Mouse (Mus musculus) B cell, adult 62 days (primary cell): ENCODE results near the gene Zswim1. TPM values are rescaled to one million over a fixed set of nuclear protein-coding genes. Genes with fewer than 3 reads are reported as not detected.

Experiments
- total RNA-seq: library from RNA; stranded (reverse); gene quantifications from 4 replicates; pipeline ENCODE4 v1.2.4, GENCODE M21; 2023

Gene Zswim1
- 8.4 to 9.0 TPM (median 8.5 TPM) in 4 replicates for total RNA-seq

DNA sequence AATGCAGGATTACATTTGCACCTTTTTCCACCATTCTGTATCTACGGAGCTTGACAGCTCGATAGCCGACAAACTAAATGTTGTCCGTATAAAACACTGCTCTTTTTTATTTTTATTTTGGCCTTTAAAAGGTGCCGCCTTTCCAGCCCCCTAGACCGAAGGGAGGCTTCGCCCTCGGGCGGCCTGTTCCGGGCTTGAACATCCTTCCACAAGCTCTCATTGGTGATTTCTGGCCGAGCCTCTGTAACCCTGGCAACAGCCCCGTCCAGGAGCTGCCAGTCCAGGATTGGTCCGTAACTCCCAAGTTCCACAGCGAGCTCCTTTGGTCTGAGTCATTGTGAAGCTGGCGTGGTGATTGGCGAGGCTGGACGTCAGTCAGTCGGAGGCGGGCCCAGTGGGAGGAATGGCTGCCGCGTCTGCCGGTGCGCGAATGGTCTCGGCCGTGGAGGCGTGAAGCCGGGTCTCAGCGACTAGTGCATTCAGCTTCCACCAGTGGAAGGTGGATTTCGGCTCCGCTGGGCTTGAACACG, at the start of gene Zswim1:
Zswim1 (plus strand) TSS at position 51 of the 530 bp plus-strand sequence.

DNA sequence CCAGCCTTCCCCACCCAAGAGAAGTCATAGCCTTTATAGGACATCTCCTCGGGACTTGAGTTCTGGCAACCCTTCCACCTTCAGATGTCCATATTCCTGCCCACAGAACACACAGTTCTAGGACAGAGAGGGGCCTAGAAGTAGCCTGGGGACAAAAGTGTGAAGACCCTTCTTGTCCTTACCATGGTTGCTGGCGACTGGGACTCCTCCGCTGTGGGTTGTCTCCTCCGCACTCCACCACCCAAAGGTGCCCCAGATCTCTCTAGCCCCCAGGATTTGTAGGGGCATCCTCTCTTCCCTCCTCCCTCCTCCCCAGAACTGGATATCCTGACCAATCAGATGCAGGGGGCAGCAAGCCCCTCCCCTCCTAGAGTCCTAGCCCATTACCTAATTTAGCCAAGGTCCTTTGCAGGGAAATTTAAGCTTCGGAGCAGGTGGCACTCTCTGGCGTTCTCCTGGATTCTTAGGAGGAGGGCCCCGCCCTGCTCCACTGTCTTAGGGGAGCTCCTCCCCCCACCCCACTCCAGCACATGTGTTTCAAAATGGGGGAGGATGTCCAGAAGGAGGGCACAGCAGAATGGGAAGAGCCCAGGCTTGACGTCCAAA, 42.9 kb upstream of the Zswim1 start, which contains the start of gene Tnnc2:
Tnnc2 (minus strand) TSS at position 487 of the 606 bp plus-strand sequence.

DNA sequence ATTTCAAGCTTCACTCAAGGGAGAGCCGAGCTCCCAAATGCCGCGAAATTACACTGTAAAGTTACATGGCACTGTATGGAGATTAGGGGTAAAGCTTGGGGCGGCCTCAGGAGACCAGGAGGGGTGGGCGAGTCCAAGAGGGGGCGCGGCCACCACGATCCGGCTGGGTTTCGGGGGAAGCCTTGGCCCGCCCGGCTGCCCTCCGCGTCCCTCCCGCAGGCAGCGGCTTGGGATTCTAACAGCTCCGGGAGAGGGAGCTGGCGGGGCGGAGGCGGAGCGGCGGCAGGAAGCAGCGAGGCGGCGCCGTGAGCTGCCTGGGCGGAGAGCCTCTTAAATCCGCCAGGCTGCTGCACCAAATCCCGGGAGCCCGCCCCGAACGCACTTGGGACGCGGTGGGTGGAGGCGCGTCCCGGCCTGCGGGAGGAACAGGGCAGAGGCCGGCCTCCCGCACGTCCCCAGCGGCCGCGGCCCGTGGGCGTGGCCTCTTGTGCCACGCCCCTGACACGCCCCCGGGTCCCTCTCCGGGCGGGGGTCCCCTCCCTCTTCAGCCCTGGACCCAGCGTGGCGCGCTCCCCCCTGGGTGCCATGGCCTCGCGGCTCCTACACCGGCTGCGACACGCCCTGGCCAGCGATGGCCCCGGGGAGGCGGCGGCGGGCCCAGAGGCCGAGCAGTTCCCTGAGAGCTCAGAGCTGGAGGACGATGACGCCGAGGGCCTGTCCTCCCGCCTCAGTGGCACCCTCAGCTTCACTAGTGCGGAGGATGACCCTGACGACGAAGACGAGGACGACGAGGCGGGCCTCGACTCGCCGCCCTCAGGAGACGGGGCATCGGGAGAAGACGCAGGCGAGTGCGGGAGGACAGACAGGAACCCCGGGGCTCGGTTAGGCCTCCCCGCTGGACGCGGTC, 36.8 kb upstream of the Zswim1 start, which contains the start of gene Snx21:
Snx21 (plus strand) TSS at position 343 of the 907 bp plus-strand sequence.

DNA sequence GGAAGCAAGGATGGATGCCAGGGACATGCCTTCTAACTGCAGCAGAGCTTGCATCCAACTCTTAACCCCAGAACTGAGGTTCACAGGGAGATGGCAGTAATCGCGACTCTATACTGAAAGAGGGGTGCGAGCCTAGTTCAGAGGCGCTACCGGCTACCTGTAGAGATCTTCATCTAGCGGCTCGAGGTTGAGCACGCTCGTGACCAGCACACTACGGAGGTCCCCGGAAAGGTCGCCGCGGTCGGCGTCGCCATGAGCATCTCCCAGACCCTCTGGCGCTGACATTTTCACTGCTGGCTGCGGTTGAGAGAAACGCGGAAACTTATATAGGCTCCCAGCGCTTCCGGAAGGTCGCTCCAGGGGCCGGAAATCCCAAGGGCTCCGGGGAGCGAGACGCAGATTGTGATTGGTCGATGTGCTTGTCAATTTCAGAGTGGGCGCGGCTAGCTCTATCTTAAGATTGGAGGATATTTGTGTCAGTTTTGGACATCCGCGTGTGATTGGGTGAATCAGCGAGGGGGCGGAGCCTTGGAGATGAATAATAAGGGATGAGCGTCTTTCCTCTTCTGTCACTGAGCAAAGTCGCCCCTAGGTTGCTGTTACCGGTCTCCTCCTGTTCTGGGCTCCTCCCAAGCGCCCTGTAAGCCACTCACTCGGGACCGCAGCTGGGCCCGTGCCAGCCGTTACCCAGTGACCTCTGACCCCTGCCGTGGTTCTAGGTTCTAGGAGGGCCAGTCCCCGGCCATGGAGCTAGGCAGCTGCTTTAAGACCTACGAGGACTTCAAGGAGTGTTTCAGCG, 17.8 kb upstream of the Zswim1 start, which contains the start of the genes Acot8 and Zswim3:
Acot8 (minus strand) TSS at position 350 of the 799 bp plus-strand sequence.
Zswim3 (plus strand) TSS at position 566 of the 799 bp plus-strand sequence.

DNA sequence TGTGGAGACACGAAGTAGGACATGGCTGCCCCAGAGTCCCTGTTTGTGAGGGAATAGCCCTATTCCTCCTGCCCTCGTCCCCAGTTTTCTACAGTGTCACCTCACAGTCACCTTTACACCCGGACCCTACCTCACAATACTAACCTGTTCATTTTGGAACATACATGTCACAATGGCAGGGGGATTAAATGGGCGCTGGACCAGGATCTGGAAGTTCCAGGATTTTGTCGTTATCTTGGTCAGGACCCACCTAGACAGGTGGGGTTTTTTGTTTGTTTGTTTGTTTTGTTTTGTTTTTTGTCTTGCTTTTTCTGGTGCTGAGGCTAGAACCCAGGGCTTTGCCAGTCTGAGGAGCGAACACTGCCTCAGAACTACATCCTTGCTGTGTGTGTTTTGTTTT, 6.0 kb downstream of the Zswim1 start, which contains the start of gene Spata25:
Spata25 (minus strand) TSS at position 101 of the 400 bp plus-strand sequence.

DNA sequence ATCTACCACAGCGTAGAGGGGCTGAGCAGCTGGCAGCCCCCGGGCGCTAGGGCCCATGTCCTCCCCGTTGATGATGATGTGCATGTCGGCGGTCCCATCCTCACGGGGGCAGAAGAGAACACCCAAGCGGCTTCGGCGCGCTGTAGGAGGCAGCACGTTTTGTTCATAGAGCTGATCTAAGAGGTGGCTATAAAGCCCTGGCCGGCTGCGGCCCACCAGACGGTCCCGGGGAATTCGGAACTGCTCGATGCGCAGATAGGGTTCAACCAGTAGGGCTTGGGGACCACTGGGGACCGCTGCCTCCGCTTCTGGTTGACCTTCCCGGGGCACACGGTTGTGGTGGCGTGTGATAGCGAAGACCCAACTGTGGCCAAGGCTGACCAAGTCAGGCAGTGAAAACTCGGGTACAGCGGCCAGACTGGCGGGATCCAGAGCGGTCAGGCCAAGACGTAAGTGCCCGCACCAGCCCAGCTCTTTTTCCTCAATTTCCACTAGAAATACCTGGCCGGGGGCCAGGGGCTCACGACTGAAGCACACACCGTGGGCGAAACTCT, 10.3 kb downstream of the Zswim1 start, which contains the start of gene Ctsa:
Ctsa (plus strand) TSS at position 126 of the 554 bp plus-strand sequence.

DNA sequence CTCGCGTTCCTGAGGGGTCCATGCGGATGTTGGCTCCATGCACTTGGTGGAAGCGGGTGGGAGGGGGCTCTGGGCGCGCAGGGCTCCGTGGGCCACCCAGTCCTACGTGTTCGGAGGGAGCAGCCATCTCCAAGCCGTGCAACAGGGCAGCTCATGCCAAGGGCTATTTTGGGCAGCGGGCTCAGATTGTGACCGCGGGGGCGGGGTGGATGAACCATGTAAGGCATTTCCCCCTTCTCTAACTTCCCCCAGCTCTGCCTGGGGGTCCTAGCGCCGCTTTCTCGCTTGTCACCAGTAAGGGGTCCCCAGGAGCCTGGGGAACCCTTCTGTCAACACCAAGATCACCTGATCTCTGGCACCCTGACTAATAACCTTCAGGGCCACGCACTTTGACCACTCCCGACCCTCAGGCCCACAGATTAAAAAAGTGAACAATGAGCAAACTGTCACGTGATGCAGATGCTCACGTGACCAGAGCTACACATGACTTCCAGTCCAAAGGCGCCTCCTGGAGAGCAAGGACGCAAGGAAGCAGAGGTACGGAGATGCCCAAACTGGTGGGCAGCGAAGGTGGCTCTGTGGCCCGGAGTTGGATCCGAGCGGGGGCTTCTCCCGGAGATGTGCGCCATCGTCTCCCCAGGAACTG, 11.0 kb downstream of the Zswim1 start, which contains the start of gene Neurl2:
Neurl2 (minus strand) TSS at position 143 of the 646 bp plus-strand sequence.

DNA sequence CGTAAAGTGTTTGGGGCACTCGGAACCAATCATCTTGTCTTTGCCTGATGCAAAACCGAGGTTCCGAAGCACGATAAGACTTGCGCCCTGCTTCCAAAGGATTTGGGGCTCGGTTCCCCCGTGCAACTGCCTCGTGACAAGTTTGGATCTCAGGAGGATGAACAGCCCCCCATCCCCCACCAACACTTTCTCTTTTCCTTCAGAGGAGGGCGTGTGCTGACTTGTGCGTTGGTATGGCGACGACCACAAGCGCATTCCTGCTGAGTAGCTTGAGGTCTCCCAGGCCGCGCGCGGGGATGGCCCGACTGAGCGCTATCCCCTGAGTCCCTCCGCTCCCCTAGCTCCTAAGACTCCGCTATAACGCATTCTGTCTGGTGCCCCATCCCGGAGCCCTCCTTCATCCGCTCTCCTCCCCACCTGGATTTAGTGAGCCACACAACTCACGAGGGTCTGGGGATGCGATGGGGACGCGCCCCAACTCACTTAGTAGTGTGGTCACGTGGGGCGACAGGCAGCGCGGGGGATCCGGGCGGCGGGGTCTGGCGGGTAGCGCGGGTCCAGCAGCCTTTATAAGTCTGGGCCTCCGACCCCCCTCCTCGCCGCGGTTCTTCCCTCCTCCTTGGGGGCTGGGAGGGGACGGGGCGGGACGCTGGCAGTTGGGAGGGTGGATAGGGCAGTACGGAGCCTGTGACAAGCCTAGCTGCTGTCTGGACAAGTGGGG, 34.8 kb downstream of the Zswim1 start, which contains the start of gene Pltp:
Pltp (minus strand) TSS at position 611 of the 721 bp plus-strand sequence.

Other genes with a start within 250 kb of the Zswim1 start
- not detected in 4 replicates for gene Spint3, start 249.2 kb upstream of the Zswim1 start, total RNA-seq
- not detected in 4 replicates for gene Wfdc6a, start 237.2 kb upstream of the Zswim1 start, total RNA-seq
- gene Eppin, start 229.1 kb upstream of the Zswim1 start, total RNA-seq: not detected in 4 replicates
- not detected in 4 replicates for gene Wfdc6b, start 209.2 kb upstream of the Zswim1 start, total RNA-seq
- gene Wfdc8, start 209.1 kb upstream of the Zswim1 start, total RNA-seq: not detected in 4 replicates
- gene Wfdc16, start 183.9 kb upstream of the Zswim1 start, total RNA-seq: not detected in 4 replicates
- 1.5 TPM in 1 of 4 replicates, not detected in the others for gene Wfdc10, start 166.6 kb upstream of the Zswim1 start, total RNA-seq
- gene Wfdc9, start 166.1 kb upstream of the Zswim1 start, total RNA-seq: not detected in 4 replicates
- not detected in 4 replicates for gene Wfdc11, start 148.6 kb upstream of the Zswim1 start, total RNA-seq
- not detected in 4 replicates for gene Wfdc13, start 137.6 kb upstream of the Zswim1 start, total RNA-seq
- gene Spint4, start 124.2 kb upstream of the Zswim1 start, total RNA-seq: not detected in 4 replicates
- gene Spint5, start 107.4 kb upstream of the Zswim1 start, total RNA-seq: not detected in 4 replicates
- not detected in 4 replicates for gene Wfdc3, start 76.8 kb upstream of the Zswim1 start, total RNA-seq
- gene Dnttip1, start 76.7 kb upstream of the Zswim1 start, total RNA-seq: 38.4 to 45.2 TPM (median 42.9 TPM) in 4 replicates
- 1.7 to 4.0 TPM (median 2.7 TPM) in 4 replicates for gene Ube2c, start 52.8 kb upstream of the Zswim1 start, total RNA-seq
- not detected in 4 replicates for gene Tnnc2, start 42.7 kb upstream of the Zswim1 start, total RNA-seq
- 0.46 to 0.97 TPM (median 0.70 TPM) in 4 replicates for gene Snx21, start 36.9 kb upstream of the Zswim1 start, total RNA-seq
- gene Acot8, start 17.8 kb upstream of the Zswim1 start, total RNA-seq: 53.7 to 69.6 TPM (median 60.6 TPM) in 4 replicates
- 3.2 to 4.0 TPM (median 3.6 TPM) in 4 replicates for gene Zswim3, start 17.6 kb upstream of the Zswim1 start, total RNA-seq
- gene Spata25, start 5.9 kb downstream of the Zswim1 start, total RNA-seq: 1.2 to 2.3 TPM (median 1.2 TPM) in 3 of 4 replicates, not detected in the other
- 189 to 200 TPM (median 195 TPM) in 4 replicates for gene Ctsa, start 10.2 kb downstream of the Zswim1 start, total RNA-seq
- 3.8 to 5.6 TPM (median 4.9 TPM) in 4 replicates for gene Neurl2, start 10.8 kb downstream of the Zswim1 start, total RNA-seq
- gene Pltp, start 35.0 kb downstream of the Zswim1 start, total RNA-seq: 7.6 to 11.4 TPM (median 9.0 TPM) in 4 replicates
- 93.6 to 100 TPM (median 96.6 TPM) in 4 replicates for gene Pcif1, start 56.6 kb downstream of the Zswim1 start, total RNA-seq
- 55.9 to 61.8 TPM (median 58.0 TPM) in 4 replicates for gene Zfp335, start 89.1 kb downstream of the Zswim1 start, total RNA-seq
- 0.50 to 1.3 TPM (median 1.0 TPM) in 4 replicates for gene Mmp9, start 118.1 kb downstream of the Zswim1 start, total RNA-seq
- gene Slc12a5, start 138.1 kb downstream of the Zswim1 start, total RNA-seq: 1.4 to 1.7 TPM (median 1.6 TPM) in 4 replicates
- 40.2 to 45.3 TPM (median 43.2 TPM) in 4 replicates for gene Ncoa5, start 212.2 kb downstream of the Zswim1 start, total RNA-seq
- gene Cd40, start 232.9 kb downstream of the Zswim1 start, total RNA-seq: 166 to 186 TPM (median 173 TPM) in 4 replicates